Mouse (Mus musculus) monocyte, adult 2 months (primary cell): Measurements from ENCODE around the gene Ppm1n.

Experiments used
- DNase-seq, 2 experiments: peaks; one replicate each; pipeline ENCODE4 v3.0.0; 2022; ENCODE audit warnings: low spot score in 2 of 2, low read depth in 1 of 2

Gene Ppm1n

DNA sequence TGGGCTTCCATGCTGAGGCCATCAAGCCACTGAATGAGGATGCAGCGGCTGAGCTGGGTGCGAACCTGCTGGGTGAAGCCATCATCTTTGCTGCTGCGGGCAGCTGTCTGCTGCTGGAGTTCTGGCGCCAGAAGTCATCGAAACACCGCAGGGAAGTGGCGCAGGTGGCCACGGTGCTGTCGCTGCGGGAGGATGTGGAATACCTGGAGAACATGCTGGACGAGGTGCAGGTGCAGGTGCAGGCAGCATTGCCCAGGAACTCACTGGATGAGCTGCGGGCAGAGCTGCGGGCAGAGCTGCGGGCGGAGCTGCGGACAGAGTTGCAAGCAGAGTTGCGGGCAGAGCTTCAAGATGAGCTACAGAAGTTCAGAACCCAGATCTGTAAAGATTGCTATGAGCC lies 24.5 kb downstream of the Ppm1n start:
- DNase-seq = no peak

DNA sequence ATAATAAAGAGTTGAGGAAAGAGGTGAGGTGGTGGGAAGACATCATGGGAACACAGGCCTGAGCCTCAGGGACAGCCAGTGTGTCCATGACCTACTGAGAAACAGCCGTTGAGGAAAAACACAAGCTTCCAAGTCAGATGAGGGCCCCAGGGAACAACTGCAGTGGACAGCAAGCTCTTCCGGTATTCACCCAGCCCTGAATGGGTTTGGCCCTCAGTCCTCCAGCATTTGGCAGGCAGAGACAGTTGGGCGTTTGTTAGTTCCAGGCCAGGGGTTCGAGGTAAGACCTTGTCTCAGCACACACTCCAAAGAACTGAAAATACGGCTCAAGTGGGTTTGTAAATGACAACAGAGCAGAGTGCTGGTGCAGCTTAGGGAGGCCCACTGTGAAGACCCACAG lies 26.4 kb downstream of the Ppm1n start:
- no peak for DNase-seq

DNA sequence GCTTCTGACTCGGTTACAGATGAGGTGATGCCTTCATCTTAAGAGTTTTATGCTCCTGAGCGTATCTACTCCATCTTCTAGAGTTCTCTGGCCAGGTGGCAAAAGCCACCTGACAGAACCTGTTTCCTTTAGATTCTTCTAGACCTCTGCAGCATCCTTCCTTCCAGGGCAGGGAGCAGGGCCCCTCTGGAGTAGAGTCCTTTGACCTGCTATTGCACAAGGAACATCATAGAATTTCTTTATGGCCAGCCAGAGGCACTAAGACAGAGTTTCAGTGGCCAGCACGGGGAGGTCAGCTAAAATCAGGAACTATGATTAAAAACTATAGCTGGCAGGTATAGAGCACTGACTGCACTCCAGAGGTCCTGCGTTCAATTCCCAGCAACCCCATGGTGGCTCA lies 27.8 kb downstream of the Ppm1n start:
- DNase-seq = no peak

DNA sequence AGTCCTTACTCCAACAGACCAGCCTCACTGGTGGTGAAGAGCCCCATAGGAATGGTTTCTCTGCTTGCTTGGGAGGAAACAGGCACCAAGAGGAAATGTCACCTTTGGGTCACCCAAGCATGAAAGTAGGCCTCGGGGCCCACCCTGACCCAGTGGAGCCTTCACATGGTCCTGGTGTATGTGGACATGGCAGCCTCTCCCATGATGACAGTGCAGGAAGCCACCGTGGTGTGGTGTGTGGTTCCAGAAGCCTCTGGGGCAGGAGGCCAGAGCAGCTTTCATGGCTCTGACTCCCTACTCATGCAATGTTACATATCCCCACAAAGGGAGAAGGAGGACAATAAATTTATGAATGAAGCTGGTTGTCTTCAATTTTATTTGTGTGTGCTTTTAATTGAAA lies 32.4 kb downstream of the Ppm1n start:
- no peak for DNase-seq

DNA sequence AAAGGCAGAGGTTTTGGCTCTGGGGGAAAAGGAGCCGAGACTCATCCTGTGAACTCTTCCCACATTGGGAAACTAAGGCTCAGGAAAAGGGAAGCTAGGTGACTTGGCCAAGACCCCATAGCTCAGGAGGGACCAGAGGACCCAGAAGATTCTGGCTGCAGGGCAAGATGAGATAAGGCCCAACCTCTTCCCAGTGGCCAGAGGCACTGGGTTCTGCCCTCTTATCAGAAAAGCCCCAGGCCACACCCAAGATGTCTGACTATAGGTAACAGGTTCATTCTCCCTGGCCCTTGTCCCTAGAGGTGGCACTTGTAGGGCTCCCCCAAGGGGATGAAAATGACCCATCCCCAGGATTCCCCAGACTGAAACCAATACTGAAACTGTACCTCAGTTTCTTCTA lies 33.0 kb downstream of the Ppm1n start:
- no peak for DNase-seq

DNA sequence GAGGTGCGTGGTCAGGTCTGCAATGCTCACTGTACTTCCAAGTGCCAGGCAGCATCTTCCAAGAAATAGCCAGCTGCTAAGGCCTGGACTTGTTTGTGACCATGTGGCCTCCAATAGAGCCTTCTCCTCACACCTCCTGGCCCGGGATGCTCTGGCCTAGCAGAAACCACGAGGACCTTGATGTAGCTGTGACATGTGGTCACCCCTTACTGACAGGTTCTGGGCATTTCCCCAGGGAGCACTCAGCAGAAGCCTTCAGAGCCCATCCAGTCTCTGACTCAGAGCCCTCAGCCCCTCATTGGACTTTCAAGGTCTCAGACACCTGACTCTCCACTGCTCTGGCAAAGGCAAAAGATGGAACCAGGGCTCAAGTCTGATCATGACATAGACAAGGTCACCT lies 34.8 kb downstream of the Ppm1n start:
- DNase-seq = no peak

DNA sequence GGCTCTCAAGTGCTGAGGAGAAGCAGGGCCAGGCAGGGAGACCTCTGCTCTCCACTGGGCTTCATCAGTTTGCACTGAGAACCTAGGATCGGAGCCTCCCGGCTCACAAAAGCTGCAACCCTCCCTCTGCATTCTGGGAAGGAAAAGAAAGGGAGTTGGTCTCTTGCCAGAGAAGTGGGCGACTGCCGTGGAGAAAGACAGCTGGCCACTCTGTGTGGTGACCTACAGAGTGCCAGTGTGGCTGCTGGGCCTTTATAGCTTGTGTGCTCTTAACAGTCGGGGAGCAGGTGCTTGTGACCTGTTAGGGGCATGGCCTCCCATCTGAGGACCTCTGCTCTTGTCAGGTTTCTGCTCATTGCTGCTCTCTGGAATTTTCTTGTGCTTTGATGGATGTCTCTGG lies 36.0 kb downstream of the Ppm1n start:
- no peak for DNase-seq

DNA sequence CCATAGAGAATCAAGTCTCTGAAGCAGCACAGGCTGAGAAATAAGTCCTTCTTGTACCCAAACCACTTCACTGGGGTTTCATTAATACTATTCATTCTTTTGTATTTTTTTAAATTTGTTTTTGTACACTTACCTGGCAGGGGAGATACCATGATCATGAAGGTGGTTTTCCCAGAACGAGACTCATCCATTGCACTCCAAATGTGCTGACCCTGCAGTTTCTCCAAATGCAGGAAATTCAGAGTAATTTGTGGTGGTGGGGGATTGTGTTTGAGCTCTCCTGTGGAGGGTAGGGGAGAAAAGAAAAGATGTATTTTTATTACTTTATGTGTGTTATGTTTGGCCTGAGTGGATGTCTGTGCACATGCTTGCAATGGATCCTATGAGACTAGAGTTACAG lies 37.9 kb downstream of the Ppm1n start:
- no peak for DNase-seq

DNA sequence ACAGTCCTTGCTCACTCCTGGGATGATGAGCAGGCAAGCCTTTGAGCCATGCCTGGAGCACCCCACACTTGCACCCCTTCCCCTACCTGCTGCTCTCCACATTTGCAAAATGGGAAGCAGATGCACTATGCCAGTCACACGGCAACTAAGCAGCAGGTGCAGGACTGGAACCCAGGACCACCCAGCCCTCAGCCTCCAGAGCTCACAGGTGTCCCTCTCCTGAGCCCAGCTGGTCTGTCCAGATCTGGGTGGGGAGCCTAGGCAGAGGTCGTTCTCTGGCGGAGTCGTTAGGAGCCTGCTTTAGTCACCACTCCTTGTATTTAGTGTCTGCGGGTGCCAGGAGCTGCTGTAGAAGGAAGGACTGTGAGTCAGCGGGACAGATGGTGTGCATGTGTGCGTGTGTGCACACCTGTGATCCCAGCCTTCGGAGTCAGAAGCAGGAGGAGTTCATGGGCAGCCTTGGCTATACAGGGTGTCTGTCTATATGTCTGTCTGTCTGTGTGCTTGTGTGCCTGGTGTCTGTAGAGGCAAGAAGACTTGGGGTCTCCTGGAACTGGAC lies 38.9 kb downstream of the Ppm1n start:
- DNase-seq = no peak

DNA sequence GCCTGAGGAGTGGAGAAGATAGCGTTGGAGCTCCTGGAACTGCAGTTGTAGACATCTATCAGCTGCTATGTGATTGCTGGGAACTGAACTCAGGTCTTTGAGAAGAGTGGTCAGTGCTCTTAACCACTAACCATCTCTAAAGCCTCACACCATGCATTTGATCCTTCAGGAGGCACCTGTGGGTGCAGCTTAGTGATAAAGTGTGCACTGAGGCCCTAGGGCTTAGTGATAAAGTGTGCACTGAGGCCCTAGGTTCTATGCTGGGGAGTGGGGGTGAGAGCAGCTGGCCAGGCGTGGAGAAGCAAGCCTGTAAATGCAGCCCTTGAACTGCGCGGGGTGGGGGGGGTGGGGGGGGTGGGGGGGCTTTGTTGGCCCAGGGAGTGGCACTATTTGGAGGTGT lies 39.9 kb downstream of the Ppm1n start:
- no peak for DNase-seq

DNA sequence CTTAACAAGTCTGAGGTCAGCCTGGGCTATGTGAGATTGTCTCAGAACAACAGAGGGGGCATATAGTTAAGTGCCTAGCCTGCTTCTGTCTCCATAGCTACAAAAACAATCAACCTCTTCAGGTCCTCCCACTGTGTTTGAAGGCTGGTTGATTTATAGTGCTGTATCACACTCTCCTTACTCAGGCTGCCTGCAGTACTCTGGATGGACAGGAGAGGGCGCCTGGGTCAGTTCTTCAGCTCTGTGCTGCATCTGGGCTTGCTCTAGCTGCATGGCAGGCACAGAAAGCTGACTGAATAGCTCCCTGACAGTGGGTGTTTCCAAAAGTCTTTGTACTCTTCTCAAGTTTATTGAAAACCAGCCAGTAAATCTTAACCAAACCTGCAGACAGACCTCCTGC lies 40.4 kb downstream of the Ppm1n start:
- DNase-seq = peak; percentile 52 to 83

DNA sequence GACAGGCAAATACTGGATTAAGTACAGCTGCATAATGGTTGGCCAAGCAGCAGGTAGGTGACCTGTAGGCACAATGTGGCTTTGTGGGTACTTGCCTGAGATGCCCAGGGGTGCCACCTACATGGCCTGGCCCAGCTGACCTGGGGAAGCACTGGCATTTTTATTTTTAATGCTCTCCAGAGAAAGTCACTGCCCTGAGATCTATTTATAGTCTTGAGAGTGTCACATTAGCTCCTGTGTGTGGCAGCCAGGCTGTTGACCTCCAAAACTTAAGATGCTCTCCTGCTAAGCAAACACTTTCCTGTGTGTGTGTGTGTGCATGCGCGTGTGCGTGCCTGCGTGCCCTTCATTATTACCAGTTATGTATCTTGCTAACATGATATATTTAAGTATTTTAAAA lies 41.5 kb downstream of the Ppm1n start:
- DNase-seq = no peak

DNA sequence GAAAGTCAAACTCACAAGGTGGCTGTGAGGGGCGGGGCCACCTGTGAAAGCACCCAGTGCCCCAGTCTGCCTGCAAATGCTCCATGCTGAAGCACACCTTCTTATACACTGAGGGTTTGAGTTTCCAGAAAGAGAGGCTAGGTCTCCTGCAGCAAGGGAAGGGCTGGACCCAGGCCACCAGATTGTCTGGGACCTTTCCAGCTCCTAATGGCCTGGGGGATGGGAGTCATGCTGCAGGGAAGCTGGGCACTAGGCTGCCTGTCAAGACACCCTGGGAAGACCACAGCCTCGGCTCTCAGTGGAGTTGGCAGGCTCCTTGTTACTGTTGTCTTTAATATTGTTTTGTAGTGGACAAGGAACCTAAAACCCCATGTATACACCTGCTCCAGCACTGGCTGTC lies 43.5 kb downstream of the Ppm1n start:
- DNase-seq = no peak

DNA sequence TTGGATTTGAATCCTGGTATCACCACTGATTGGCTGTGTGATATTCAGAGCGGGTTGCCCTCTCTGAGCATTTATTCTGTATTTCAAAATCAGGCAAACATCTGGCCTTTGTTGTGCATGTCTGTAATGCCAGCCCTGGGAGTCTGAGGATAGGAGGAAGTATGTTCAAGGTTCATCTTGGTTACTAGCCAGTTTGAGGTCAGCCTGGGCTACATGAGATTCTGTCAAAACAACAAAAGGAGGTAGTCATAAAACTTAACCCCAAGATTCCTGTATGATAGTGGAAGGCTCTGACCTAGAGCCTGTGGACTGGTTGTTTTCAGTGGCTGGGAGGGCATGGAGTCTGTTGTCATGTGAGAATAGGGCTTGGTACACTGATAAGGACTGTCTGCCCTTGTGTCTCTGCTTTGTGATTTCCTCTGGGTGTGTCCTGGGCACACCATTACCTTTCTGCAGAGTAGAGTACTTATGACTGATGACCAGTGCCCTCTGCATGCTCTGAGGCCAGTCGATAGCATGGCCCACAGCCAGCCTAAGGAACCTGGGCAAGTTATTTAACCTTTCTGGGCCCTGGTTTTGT lies 44.7 kb downstream of the Ppm1n start:
- no peak for DNase-seq

DNA sequence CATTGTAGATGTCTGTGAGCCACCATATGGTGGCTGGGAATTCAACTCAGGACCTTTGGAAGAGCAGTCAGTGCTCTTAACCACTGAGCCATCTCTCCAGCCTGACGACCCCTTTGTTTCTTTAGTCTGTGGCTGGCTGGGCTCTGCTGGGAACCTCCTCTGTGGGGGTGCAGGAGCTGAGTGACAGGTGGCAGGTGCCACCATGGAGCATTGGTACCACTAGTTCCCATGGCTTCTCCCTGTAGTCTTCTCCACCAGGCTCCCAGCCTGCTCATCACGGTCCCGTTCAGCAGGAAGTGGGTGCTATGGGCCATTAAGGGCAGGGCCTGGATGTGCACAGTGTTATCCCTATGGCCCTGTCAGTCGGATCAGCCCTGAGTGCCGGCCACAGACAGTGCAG lies 45.2 kb downstream of the Ppm1n start:
- DNase-seq = no peak

DNA sequence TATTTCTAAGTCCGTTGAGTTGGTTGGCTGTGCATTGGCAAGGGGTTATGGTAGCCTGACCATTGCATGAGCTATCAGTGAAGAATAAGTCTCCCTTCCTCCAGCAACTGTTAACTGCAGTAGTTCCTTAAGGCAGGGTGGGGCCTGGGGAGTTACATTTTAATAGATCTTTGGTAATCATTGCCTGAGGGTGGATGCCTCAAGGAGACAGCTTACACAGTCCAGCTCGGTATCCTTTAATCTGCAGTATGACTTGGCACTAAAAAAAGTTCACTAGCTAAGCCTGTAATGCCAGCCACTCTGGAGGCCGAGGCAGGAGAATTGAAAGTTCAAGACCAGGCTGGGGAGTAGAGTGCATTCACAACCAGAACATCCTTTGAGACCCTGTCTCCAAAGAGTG lies 48.0 kb downstream of the Ppm1n start:
- DNase-seq = no peak

DNA sequence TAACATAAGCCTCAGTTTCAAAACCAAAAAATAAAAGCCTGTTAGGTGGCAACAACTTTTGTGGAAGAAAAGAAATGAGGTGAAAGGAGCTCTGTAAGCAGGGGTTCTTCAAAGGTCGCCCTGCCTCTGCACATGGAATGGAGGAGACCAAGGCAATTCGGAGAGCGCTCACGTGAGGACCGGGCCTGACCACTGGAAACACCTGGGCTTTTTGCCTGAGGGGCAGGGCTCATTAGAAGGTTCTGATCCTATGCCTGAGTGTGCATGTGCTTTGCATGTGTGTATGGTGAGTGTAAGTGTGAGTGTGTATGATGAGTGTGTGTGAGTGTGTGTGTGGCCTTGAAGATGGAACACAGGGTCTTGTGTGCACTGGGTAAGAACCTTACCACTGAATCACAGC lies 49.0 kb downstream of the Ppm1n start:
- no peak for DNase-seq

DNA sequence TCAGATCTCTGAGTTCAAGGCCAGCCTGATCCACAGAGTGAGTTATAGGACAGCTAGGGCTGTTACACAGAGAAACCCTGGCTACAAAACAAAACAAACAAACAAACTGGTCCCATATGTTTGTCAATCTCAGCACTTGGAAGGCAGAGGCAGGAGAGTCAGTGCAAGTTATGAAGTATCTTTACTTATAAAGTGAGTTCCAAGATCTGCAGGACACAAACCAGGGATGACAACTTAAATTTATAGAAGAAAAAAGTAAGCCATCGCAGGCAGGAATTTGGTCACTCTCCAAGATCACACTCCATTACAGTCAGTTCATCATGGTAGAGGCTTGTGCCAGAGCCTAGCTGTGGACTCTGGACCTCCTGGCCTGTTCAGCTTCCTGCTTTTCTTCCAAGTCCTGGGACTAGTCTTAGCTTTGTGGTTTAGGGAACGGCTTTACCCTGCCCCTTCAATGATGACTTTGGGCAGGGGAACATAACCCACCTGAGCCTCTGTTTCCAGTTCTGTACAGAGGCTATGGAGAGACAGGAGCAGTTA lies 49.8 kb downstream of the Ppm1n start:
- no peak for DNase-seq

DNA sequence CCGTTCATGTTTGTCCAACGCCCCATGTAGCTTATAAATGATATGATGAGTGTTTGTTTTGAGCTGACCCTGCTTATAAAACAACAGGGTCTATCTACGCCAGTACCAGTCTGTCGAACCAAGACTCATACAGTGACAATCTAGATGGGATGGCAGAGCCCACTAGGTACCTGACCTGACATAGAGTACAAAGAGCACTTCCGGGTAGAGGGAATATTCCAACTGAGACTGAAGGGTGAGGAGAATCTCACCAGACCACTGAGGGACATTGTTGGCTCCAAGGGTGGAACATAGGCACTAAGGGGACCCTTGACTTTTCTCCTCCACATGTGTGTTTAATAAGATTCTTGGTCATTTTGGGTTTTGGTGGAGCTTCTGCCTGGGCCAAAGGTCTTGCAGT lies 50.5 kb downstream of the Ppm1n start:
- no peak for DNase-seq

DNA sequence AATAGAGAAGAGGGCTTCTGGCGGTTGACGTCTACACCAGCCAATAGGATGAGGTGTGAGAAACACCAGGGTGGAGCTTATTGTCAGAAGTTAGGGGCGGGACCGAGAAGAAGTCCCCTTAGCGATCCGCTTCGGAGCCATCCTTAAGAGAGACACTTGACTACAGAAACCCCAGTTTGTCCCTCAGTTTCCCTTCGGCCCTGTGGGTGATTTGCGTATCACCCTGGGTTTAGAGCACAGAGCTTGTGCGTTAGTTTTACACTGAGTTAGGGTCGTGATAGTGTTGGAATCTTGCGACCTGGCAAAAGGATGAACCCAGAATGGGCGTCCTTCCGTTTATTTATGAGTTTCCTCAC lies 51.1 kb downstream of the Ppm1n start:
- no peak for DNase-seq

DNA sequence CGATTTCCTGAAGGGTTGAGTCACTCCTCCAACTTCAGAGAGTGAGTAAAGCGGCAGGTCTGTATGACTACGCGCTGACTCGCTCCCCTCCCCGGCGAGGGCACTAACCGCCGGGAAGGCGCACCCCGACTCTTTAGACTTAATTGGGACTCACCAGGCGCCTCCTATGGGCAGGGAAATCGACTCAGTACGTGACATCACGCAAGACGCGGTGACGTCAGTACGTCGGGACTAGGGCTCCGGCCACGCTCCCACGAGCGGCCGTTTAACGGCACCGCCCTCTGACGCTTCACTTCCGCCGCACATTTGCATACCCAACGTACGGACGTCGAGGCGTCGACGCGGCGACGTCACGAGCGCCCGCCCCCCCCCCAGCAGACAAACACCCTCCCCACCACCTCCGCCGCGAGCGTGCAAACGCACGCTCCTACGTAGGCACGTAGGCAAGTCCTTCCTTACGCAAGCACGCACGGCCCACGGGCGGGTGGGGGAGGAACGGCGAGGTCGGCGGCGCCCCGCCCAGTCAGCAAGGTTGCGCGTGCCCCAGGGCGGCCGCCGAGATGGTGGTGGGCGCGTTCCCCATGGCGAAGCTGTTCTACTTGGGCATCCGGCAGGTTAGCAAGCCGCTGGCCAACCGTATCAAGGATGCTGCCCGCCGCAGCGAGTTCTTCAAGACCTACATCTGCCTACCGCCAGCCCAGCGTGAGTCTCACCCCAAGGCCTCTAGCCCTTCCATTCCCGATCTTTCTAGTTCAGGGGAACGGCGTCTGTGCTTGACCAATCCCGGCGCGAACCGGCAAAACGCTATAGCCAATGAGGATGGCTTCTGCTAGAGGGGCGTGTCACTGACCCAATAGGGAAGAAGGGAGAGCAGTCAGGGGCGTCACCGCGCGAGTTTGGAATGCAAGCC lies 51.7 kb downstream of the Ppm1n start, which contains the start of gene Opa3:
Gene Opa3, plus strand, starts transcription at position 452 of the 910 bp plus-strand sequence.
- peak; percentile 98 to 99 for DNase-seq
